Mouse (Mus musculus) layer of hippocampus, adult 8-10 months (tissue): Measurements from ENCODE around the gene Lrrc75b. TPM values are rescaled to one million over a fixed set of nuclear protein-coding genes. Genes with fewer than 3 reads are reported as not detected.

Experiments
- DNase-seq, 2 experiments: peaks; one replicate each; pipeline ENCODE4 v3.0.0; 2022; ENCODE audit warnings: low spot score in 2 of 2
- total RNA-seq, 4 experiments: library from RNA; stranded (reverse); gene quantifications; 2 replicates each; pipeline ENCODE4 v1.2.4; 2022

Lrrc75b gene
- total RNA-seq, 4 experiments from 2014 or later: 9.5 to 16.9 (median 12.0) TPM

GRCm38 (mm10) chr10:75503692-75504091 lies 56.4 kb downstream of the Lrrc75b start:
- DNase-seq: no peak

DNA sequence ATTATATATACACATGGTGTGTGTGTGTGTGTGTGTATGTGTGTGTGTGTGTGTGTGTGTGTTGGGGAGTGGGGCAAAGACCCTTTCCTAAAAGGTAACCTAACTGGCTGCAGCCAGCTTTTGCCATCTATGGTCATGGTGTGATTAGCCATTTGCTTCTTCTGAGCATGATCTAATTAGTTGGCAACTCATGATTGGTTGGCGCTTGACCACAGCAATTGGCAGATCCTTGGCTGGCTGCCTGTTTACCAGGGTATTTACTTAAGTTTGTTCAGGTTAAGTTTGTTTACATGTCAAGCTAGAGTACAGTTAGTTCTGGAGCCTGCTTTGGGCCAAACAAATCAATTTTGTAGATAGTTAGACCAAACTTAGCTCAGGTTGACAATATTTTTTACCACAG lies 58.5 kb downstream of the Lrrc75b start:
- no peak for DNase-seq

- no peak for DNase-seq
Observed at GRCm38 (mm10) chr10:75500345-75500744, 59.8 kb downstream of the Lrrc75b start.

Other genes starting within 250 kb of the Lrrc75b start
- 1 to 10 TPM; 1.1 to 2.7 (median 1.9) TPM for gene Adora2a, start 243.5 kb downstream of the Lrrc75b start, total RNA-seq
- under 1 TPM; 0.20 to 0.83 (median 0.44) TPM for gene Upb1, start 159.2 kb downstream of the Lrrc75b start, total RNA-seq
- 10 to 100 TPM; 67.3 to 82.9 (median 72.6) TPM for gene Snrpd3, start 42.8 kb downstream of the Lrrc75b start, total RNA-seq
- 10 to 100 TPM; 14.0 to 17.3 (median 14.4) TPM for gene Gucd1, start 42.4 kb downstream of the Lrrc75b start, total RNA-seq
- 1 to 10 TPM; 4.0 to 5.6 (median 4.6) TPM for gene Ggt1, start 1.3 kb upstream of the Lrrc75b start, total RNA-seq
- gene Ggt5, start 29.0 kb upstream of the Lrrc75b start, total RNA-seq: 1 to 10 TPM; 2.6 to 5.0 (median 4.3) TPM
- gene Susd2, start 83.7 kb upstream of the Lrrc75b start, total RNA-seq: 1 to 10 TPM; 2.5 to 3.8 (median 3.0) TPM
- 10 to 100 TPM; 64.2 to 89.7 (median 67.1) TPM for gene Cabin1, start 204.0 kb upstream of the Lrrc75b start, total RNA-seq
- 10 to 100 TPM; 39.9 to 46.0 (median 44.1) TPM for gene Ddt, start 213.1 kb upstream of the Lrrc75b start, total RNA-seq
- not detected for gene Gm20441, start 220.6 kb upstream of the Lrrc75b start, total RNA-seq
- gene Gstt3, start 221.1 kb upstream of the Lrrc75b start, total RNA-seq: 1 to 10 TPM; 2.0 to 7.7 (median 4.3) TPM
- 10 to 100 TPM; 10.0 to 15.8 (median 12.8) TPM for gene Gstt1, start 238.3 kb upstream of the Lrrc75b start, total RNA-seq